Mouse (Mus musculus) embryonic facial prominence, embryonic 13.5 days (tissue): ENCODE data around the gene Tbx19. TPM values are rescaled to one million over a fixed set of nuclear protein-coding genes. Genes with fewer than 3 reads are reported as not detected.
A peak's percentile ranks its signal among the peaks of the same experiment; 100 is the strongest.

ENCODE experiments used
- ATAC-seq: fragments of 200-750 bp; cut with Nextera tagmentation; 2 replicates; pipeline ENCODE4 v1.8.0; 2017; ENCODE audit warnings: low read depth; ENCODE audit not compliant: insufficient number of reproducible peaks, insufficient read depth, low FRiP score, low TSS enrichment
- H3K27ac ChIP-seq: fragments of 300-500 bp; sonication (generic); 2 replicates; pipeline ENCODE4 v1.5.1; 2015; ENCODE audit warnings: moderate library complexity, mild to moderate bottlenecking, inconsistent platforms
- H3K27me3 ChIP-seq: fragments of 300-500 bp; sonication (generic); 2 replicates; pipeline ENCODE4 v1.6.1; 2015; ENCODE audit warnings: mild to moderate bottlenecking, inconsistent platforms
- H3K36me3 ChIP-seq: fragments of 300-500 bp; sonication (generic); 2 replicates; pipeline ENCODE4 v1.6.1; 2015; ENCODE audit warnings: mild to moderate bottlenecking, inconsistent platforms
- H3K4me1 ChIP-seq: fragments of 300-500 bp; sonication (generic); 2 replicates; pipeline ENCODE4 v1.6.1; 2015; ENCODE audit warnings: inconsistent platforms
- H3K4me2 ChIP-seq: fragments of 300-500 bp; sonication (generic); 2 replicates; pipeline ENCODE4 v1.6.1; 2015; ENCODE audit warnings: moderate library complexity, mild to moderate bottlenecking, inconsistent platforms
- H3K4me3 ChIP-seq: fragments of 300-500 bp; sonication (generic); 2 replicates; pipeline ENCODE4 v1.5.1; 2015; ENCODE audit warnings: mild to moderate bottlenecking, inconsistent platforms
- H3K9ac ChIP-seq: fragments of 300-500 bp; sonication (generic); 2 replicates; pipeline ENCODE4 v1.6.1; 2015; ENCODE audit warnings: mild to moderate bottlenecking, inconsistent platforms
- H3K9me3 ChIP-seq: fragments of 300-500 bp; sonication (generic); 2 replicates; pipeline ENCODE4 v1.6.1; 2016; ENCODE audit warnings: inconsistent platforms
- WGBS: fragments of 180-500 bp; shearing (Covaris S2); methylation state at CpG from one replicate; pipeline ENCODE4 v1.1.7; 2015; ENCODE audit warnings: mixed read lengths; 5-methylcytosine and 5-hydroxymethylcytosine counted together
- polyA plus RNA-seq: library from polyadenylated mRNA; unstranded; fragments of >200 nt; fragmentation: Nextera tagmentation; extraction: Ambion mirVana; gene quantifications from 2 replicates; pipeline ENCODE4 v1.2.1, GENCODE M21; 2015

Tbx19 gene
- polyA plus RNA-seq, 1 experiment from 2014 or later, result not detected

- H3K9ac ChIP-seq, result no peak overlapping the region
- H3K4me3 ChIP-seq, result no peak overlapping the region
- no peaks in the 10 kb centered on the region for H3K36me3 ChIP-seq
- WGBS, result 77% methylated on average over 3 of the region's 3 CpGs
- H3K27me3 ChIP-seq, result no peaks in the 10 kb centered on the region
- H3K4me2 ChIP-seq, result no peak overlapping the region
- ATAC-seq, result no peak
- H3K4me1 ChIP-seq, result peaks cover 8% of the 10 kb centered on the region; the same call in 1 of the 2 replicates
- H3K27ac ChIP-seq, result no peak overlapping the region
- H3K9me3 ChIP-seq, result no peaks in the 10 kb centered on the region
Observed at GRCm38 (mm10) chr1:165140227-165140626, 20.3 kb downstream of the Tbx19 start.

GRCm38 (mm10) chr1:165133858-165134257 is 26.7 kb downstream of the Tbx19 start:
- WGBS, result 73% methylated on average over 2 of the region's 2 CpGs
- no peaks in the 10 kb centered on the region for H3K36me3 ChIP-seq
- H3K4me3 ChIP-seq, result no peak overlapping the region
- no peaks in the 10 kb centered on the region for H3K27me3 ChIP-seq
- ATAC-seq, result no peak
- H3K4me2 ChIP-seq, result no peak overlapping the region
- H3K27ac ChIP-seq, result no peak overlapping the region
- no peaks in the 10 kb centered on the region for H3K4me1 ChIP-seq
- H3K9me3 ChIP-seq, result no peaks in the 10 kb centered on the region
- H3K9ac ChIP-seq, result no peak overlapping the region

- no peaks in the 10 kb centered on the region for H3K27me3 ChIP-seq
- no peaks in the 10 kb centered on the region for H3K9me3 ChIP-seq
- ATAC-seq, result no peak
- no peak overlapping the region for H3K4me2 ChIP-seq
- H3K9ac ChIP-seq, result no peak overlapping the region
- WGBS, result 64% methylated on average over 5 of the region's 5 CpGs
- H3K4me3 ChIP-seq, result no peak overlapping the region
- H3K4me1 ChIP-seq, result no peaks in the 10 kb centered on the region
- no peaks in the 10 kb centered on the region for H3K36me3 ChIP-seq
- no peak overlapping the region for H3K27ac ChIP-seq
Observed at GRCm38 (mm10) chr1:165133279-165133678, 27.3 kb downstream of the Tbx19 start.

- no peaks in the 10 kb centered on the region for H3K4me1 ChIP-seq
- H3K9ac ChIP-seq, result no peak overlapping the region
- H3K4me2 ChIP-seq, result no peak overlapping the region
- no peaks in the 10 kb centered on the region for H3K36me3 ChIP-seq
- 73% methylated on average over 14 of the region's 14 CpGs for WGBS
- H3K27me3 ChIP-seq, result no peaks in the 10 kb centered on the region
- no peak overlapping the region for H3K27ac ChIP-seq
- no peak overlapping the region for H3K4me3 ChIP-seq
- ATAC-seq, result no peak
- H3K9me3 ChIP-seq, result no peaks in the 10 kb centered on the region
Observed at GRCm38 (mm10) chr1:165132187-165132877, 28.2 kb downstream of the Tbx19 start.

GRCm38 (mm10) chr1:165129573-165129972 is 31.0 kb downstream of the Tbx19 start:
- no peak overlapping the region for H3K4me2 ChIP-seq
- H3K27me3 ChIP-seq, result no peaks in the 10 kb centered on the region
- no peaks in the 10 kb centered on the region for H3K9me3 ChIP-seq
- no peaks in the 10 kb centered on the region for H3K4me1 ChIP-seq
- no peaks in the 10 kb centered on the region for H3K36me3 ChIP-seq
- H3K4me3 ChIP-seq, result no peak overlapping the region
- H3K27ac ChIP-seq, result no peak overlapping the region
- WGBS, result 77% methylated on average over 5 of the region's 5 CpGs
- no peak overlapping the region for H3K9ac ChIP-seq
- ATAC-seq, result no peak

GRCm38 (mm10) chr1:165121096-165121495 is 39.5 kb downstream of the Tbx19 start:
- no peak overlapping the region for H3K27ac ChIP-seq
- no peaks in the 10 kb centered on the region for H3K36me3 ChIP-seq
- no peak overlapping the region; the same call in 1 of the 2 replicates for H3K9ac ChIP-seq
- 0 out of 2 replicates have a peak, but pooled peaks cover 6% of the 10 kb centered on the region for H3K27me3 ChIP-seq
- H3K9me3 ChIP-seq, result no peaks in the 10 kb centered on the region
- 70% methylated on average over 7 of the region's 7 CpGs for WGBS
- no peak overlapping the region for H3K4me2 ChIP-seq
- peaks cover 13% of the 10 kb centered on the region for H3K4me1 ChIP-seq
- ATAC-seq, result no peak
- no peak overlapping the region for H3K4me3 ChIP-seq

GRCm38 (mm10) chr1:165120349-165120898 is 40.1 kb downstream of the Tbx19 start:
- peak overlapping the region; percentile 50 for H3K4me2 ChIP-seq
- H3K4me3 ChIP-seq, result no peak overlapping the region
- no peaks in the 10 kb centered on the region for H3K36me3 ChIP-seq
- no peaks in the 10 kb centered on the region for H3K9me3 ChIP-seq
- H3K9ac ChIP-seq, result peak overlapping the region; percentile 40; the same call in 1 of the 2 replicates
- no peak overlapping the region for H3K27ac ChIP-seq
- H3K4me1 ChIP-seq, result peaks cover 14% of the 10 kb centered on the region
- WGBS, result 19% methylated on average over 21 of the region's 21 CpGs
- 0 out of 2 replicates have a peak, but pooled peaks cover 6% of the 10 kb centered on the region for H3K27me3 ChIP-seq
- no peak for ATAC-seq

- no peaks in the 10 kb centered on the region for H3K36me3 ChIP-seq
Observed at GRCm38 (mm10) chr1:165119760-165120159, 40.8 kb downstream of the Tbx19 start.

GRCm38 (mm10) chr1:165119011-165119726 is 41.4 kb downstream of the Tbx19 start:
- peak overlapping the region; percentile 50; the same call in 1 of the 2 replicates for H3K4me2 ChIP-seq
- 60% methylated on average over 15 of the region's 15 CpGs for WGBS
- H3K4me1 ChIP-seq, result peaks cover 24% of the 10 kb centered on the region
- no peaks in the 10 kb centered on the region for H3K36me3 ChIP-seq
- ATAC-seq, result no peak
- no peak overlapping the region for H3K27ac ChIP-seq
- H3K9me3 ChIP-seq, result no peaks in the 10 kb centered on the region
- 0 out of 2 replicates have a peak overlapping the region, but pooled peaks have one; percentile 12 for H3K4me3 ChIP-seq
- no peak overlapping the region for H3K9ac ChIP-seq
- 0 out of 2 replicates have a peak, but pooled peaks cover 6% of the 10 kb centered on the region for H3K27me3 ChIP-seq

More at GRCm38 (mm10) chr1:165119760-165120159, 40.8 kb downstream of the Tbx19 start:
- Histone ChIP-seq H3K27me3 (0 out of 2 replicates have a peak, but pooled peaks cover 6% of the 10 kb centered on the region), H3K9me3 (no peaks in the 10 kb centered on the region), H3K4me3 (peak overlapping the region; percentile 12; the same call in 1 of the 2 replicates), H3K4me2 (peak overlapping the region; percentile 50), H3K9ac (no peak overlapping the region), H3K4me1 (peaks cover 20% of the 10 kb centered on the region), H3K27ac (no peak overlapping the region)
- no peak for ATAC-seq
- 14% methylated on average over 9 of the region's 9 CpGs for WGBS

- no peaks in the 10 kb centered on the region for H3K27me3 ChIP-seq
- H3K4me1 ChIP-seq, result peaks cover 21% of the 10 kb centered on the region
- 38% methylated on average over 17 of the region's 17 CpGs for WGBS
- no peak for ATAC-seq
- H3K4me3 ChIP-seq, result no peak overlapping the region
- H3K9ac ChIP-seq, result no peak overlapping the region; the same call in 1 of the 2 replicates
- H3K27ac ChIP-seq, result no peak overlapping the region
- H3K36me3 ChIP-seq, result no peaks in the 10 kb centered on the region
- peak overlapping the region; percentile 34 for H3K4me2 ChIP-seq
- no peaks in the 10 kb centered on the region for H3K9me3 ChIP-seq
Observed at GRCm38 (mm10) chr1:165114460-165115175, 46.0 kb downstream of the Tbx19 start.

GRCm38 (mm10) chr1:165113700-165114099 is 46.9 kb downstream of the Tbx19 start:
- H3K4me1 ChIP-seq, result peaks cover 16% of the 10 kb centered on the region; the same call in 1 of the 2 replicates
- H3K4me3 ChIP-seq, result no peak overlapping the region
- no peaks in the 10 kb centered on the region for H3K9me3 ChIP-seq
- ATAC-seq, result no peak
- H3K36me3 ChIP-seq, result no peaks in the 10 kb centered on the region
- 23% methylated on average over 11 of the region's 11 CpGs for WGBS
- H3K27me3 ChIP-seq, result no peaks in the 10 kb centered on the region
- H3K9ac ChIP-seq, result 0 out of 2 replicates have a peak overlapping the region, but pooled peaks have one; percentile 40
- H3K4me2 ChIP-seq, result peak overlapping the region; percentile 18; the same call in 1 of the 2 replicates
- no peak overlapping the region for H3K27ac ChIP-seq
